Mouse (Mus musculus): Measurements from ENCODE around the gene 1700001C19Rik. TPM values are rescaled to one million over a fixed set of nuclear protein-coding genes. Genes with fewer than 3 reads are reported as not detected.
A peak's percentile ranks its signal among the peaks of the same experiment; 100 is the strongest.

1700001C19Rik gene
- polyA plus RNA-seq, 1 experiment, result 1.3 TPM

DNA sequence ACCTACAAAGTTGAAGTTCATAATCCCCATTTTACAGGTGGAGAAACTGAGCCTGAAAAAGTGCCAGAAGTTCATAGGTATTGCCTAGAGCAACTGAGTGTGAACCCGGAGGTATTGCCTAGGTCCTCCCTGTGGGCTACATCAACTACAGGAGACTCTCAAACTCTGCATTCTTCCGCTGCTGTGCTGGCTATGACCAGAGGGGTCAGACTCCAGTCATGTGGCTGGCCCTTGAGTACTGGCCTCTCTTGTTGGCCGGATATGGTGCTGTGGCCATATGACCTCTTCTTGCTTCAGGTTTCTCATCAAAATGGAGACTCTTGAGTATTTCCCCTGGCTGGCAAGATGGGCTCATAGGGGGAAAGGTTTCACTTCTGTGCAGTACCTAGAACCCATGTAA lies 5.1 kb upstream of the 1700001C19Rik start:
- no peak overlapping the region for H3K27ac ChIP-seq (ENCODE audit: insufficient read depth, low read length)
- TF ChIP-seq EP300 (IDR thresholded peaks at IDR 0.05; ENCODE audit: insufficient read depth, low read depth, low read length) (no peak), POLR2A (IDR thresholded peaks at IDR 0.05; ENCODE audit: insufficient read depth, low read length) (no peak), CTCF (IDR thresholded peaks at IDR 0.05; ENCODE audit: low read depth, low read length) (no peak)

DNA sequence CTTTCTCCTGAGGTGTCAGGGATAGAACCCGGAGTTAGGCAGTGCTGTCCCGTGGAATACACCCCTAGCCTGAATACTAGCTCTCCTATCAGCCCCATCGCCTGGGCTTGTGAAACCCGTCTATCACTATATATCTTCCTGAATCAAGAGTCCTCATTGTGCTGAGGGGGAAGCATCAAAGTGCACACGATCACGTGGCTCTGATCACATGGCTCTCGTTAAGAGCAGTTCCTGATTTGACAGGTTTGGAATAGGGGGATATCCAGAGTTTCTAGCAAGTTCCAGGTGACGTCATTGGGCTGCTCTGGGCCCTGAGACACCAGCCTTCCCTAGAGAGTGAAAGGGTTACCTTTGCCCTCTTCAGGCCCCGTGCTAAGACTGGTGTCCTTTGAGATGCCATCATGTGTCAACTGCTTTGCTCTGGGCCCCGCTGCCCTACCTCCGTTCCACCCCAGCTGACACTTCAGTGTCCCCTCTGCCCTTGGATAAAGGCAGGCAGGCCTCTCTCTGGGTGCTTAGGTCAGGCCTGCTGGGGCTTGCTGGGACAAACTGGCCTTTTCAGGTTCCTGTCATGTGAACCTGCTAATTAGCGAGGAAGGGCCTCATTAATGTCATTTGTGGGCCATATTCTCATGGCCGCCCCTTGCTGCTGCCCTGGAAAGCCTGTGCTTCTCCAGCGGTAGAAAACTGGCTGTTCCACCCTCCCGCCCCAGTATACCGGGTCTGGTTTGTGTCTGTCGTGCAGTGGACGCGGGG lies 4.3 kb upstream of the 1700001C19Rik start:
- Histone ChIP-seq H3K4me3 (ENCODE audit: low read depth, low read length) (no peak overlapping the region), H3K9me3 (replicated peaks; ENCODE audit: control insufficient read depth, insufficient read depth, low read length, poor library complexity, severe bottlenecking) (no peaks in the 10 kb centered on the region), H3K36me3 (ENCODE audit: control insufficient read depth, insufficient read depth, low read length, poor library complexity, severe bottlenecking) (no peaks in the 10 kb centered on the region), H3K27ac (ENCODE audit: insufficient read depth, low read length) (no peak overlapping the region), H3K9ac (ENCODE audit: low read depth, poor library complexity, severe bottlenecking) (no peak overlapping the region), H3K27me3 (ENCODE audit: control insufficient read depth, insufficient read depth, low read length, poor library complexity, severe bottlenecking) (no peaks in the 10 kb centered on the region), H3K4me1 (ENCODE audit: control insufficient read depth, insufficient read depth, low read length) (peaks cover 13% of the 10 kb centered on the region)
- no peak for TF ChIP-seq POLR2A (IDR thresholded peaks at IDR 0.05; ENCODE audit: insufficient read depth, low read length)
- no peak for TF ChIP-seq EP300 (IDR thresholded peaks at IDR 0.05; ENCODE audit: insufficient read depth, low read depth, low read length)
- no peak for TF ChIP-seq CTCF (IDR thresholded peaks at IDR 0.05; ENCODE audit: low read depth, low read length)

More for the DNA sequence above, 5.1 kb upstream of the 1700001C19Rik start:
- H3K36me3 ChIP-seq (ENCODE audit: control insufficient read depth, insufficient read depth, low read length, poor library complexity, severe bottlenecking), result no peaks in the 10 kb centered on the region
- H3K9me3 ChIP-seq (replicated peaks; ENCODE audit: control insufficient read depth, insufficient read depth, low read length, poor library complexity, severe bottlenecking), result no peaks in the 10 kb centered on the region
- H3K27me3 ChIP-seq (ENCODE audit: control insufficient read depth, insufficient read depth, low read length, poor library complexity, severe bottlenecking), result no peaks in the 10 kb centered on the region
- H3K4me1 ChIP-seq (ENCODE audit: control insufficient read depth, insufficient read depth, low read length), result peaks cover 13% of the 10 kb centered on the region
- no peak overlapping the region for H3K4me3 ChIP-seq (ENCODE audit: low read depth, low read length)
- H3K9ac ChIP-seq (ENCODE audit: low read depth, poor library complexity, severe bottlenecking), result no peak overlapping the region

DNA sequence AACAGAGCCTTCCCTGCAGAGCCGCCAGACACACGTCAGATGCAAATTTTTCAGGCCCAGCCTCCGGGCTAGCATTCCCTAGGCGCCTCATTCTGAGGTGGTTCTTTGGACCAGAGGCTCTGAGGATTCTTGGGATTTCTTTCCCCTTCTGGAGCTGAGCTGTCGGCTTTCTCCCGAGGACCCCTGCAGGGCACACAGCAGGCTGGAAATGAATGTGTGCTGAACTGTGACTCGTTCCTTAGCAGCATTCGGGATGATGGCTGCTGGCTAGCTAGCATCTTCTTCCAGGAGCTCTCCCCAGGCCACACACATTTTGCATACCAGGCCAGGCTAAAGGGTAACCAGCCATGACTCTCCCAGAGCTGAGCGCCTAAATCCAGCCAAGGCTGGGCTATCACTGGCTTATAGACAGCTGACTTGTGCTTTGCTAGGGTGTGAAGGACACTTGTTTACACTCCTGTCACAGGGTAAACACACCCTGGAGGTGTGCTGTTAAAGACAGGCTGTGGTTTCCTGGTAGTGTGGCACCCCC lies 3.2 kb upstream of the 1700001C19Rik start:
- Histone ChIP-seq H3K4me1 (ENCODE audit: control insufficient read depth, insufficient read depth, low read length) (peaks cover 13% of the 10 kb centered on the region), H3K27ac (ENCODE audit: insufficient read depth, low read length) (peak overlapping the region; percentile 88), H3K9ac (ENCODE audit: low read depth, poor library complexity, severe bottlenecking) (no peak overlapping the region; the same call in 1 of the 2 replicates)

DNA sequence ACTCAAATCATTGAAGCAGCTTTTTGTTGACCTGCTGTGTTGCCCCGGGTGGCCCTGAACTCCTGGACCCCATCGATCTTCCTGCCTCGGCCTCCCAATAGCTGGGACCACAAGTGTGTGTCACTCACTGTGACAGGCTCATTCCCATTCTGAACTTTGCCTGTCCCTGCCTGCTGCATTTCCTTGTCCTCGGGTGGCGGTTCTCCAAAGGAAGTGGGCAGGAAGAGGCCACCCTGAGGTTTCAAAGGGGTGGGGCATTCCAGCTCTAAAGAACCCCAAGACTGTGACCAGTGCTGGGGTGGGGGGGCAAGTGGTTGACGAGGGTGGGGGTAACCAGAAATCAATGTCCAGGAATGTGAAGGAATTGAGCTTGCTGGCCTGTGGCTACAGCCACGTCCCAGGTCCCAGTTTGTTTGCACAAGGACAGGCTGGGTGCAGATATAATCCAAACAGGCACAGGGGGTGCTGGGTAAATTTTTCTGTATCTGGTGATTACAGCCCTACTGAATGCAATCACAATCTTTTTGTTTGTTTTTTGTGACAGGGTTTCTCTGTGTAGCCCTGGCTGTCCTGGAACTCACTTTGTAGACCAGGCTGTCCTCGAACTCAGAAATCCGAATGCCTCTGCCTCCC lies 2.3 kb upstream of the 1700001C19Rik start:
- Histone ChIP-seq H3K27me3 (ENCODE audit: control insufficient read depth, insufficient read depth, low read length, poor library complexity, severe bottlenecking) (no peaks in the 10 kb centered on the region), H3K36me3 (ENCODE audit: control insufficient read depth, insufficient read depth, low read length, poor library complexity, severe bottlenecking) (no peaks in the 10 kb centered on the region), H3K27ac (ENCODE audit: insufficient read depth, low read length) (peak overlapping the region; percentile 88), H3K4me1 (ENCODE audit: control insufficient read depth, insufficient read depth, low read length) (peaks cover 13% of the 10 kb centered on the region), H3K9ac (ENCODE audit: low read depth, poor library complexity, severe bottlenecking) (no peak overlapping the region), H3K4me3 (ENCODE audit: low read depth, low read length) (no peak overlapping the region), H3K9me3 (replicated peaks; ENCODE audit: control insufficient read depth, insufficient read depth, low read length, poor library complexity, severe bottlenecking) (no peaks in the 10 kb centered on the region)
- TF ChIP-seq EP300 (IDR thresholded peaks at IDR 0.05; ENCODE audit: insufficient read depth, low read depth, low read length) (no peak), CTCF (IDR thresholded peaks at IDR 0.05; ENCODE audit: low read depth, low read length) (no peak), POLR2A (IDR thresholded peaks at IDR 0.05; ENCODE audit: insufficient read depth, low read length) (no peak)

More for the DNA sequence above, 3.2 kb upstream of the 1700001C19Rik start:
- no peaks in the 10 kb centered on the region for H3K9me3 ChIP-seq (replicated peaks; ENCODE audit: control insufficient read depth, insufficient read depth, low read length, poor library complexity, severe bottlenecking)
- no peaks in the 10 kb centered on the region for H3K36me3 ChIP-seq (ENCODE audit: control insufficient read depth, insufficient read depth, low read length, poor library complexity, severe bottlenecking)
- H3K27me3 ChIP-seq (ENCODE audit: control insufficient read depth, insufficient read depth, low read length, poor library complexity, severe bottlenecking), result no peaks in the 10 kb centered on the region
- no peak overlapping the region for H3K4me3 ChIP-seq (ENCODE audit: low read depth, low read length)
- TF ChIP-seq POLR2A (IDR thresholded peaks at IDR 0.05; ENCODE audit: insufficient read depth, low read length) (no peak), EP300 (IDR thresholded peaks at IDR 0.05; ENCODE audit: insufficient read depth, low read depth, low read length) (peak; percentile 76), CTCF (IDR thresholded peaks at IDR 0.05; ENCODE audit: low read depth, low read length) (no peak)

DNA sequence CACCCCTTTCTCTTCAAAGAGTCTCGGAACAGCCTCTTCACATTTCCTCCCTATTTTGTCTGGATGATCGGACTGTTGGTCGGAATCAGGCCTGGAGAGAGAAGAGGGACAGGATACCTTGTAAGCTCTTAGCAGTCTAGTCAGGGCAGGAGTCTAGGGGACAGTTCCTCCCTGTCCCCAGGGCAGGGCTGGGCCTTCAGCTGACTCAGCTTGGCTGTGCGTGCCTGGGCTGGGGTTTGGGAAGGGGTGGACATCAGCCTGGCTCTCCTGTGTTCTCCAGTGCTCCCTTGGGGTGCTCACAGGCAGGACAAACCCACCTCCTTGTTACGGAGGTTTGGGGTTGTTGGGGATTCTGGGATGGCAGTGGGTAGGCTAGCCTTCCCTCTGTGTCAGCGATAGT lies 1.4 kb upstream of the 1700001C19Rik start:
- no peaks in the 10 kb centered on the region for H3K9me3 ChIP-seq (replicated peaks; ENCODE audit: control insufficient read depth, insufficient read depth, low read length, poor library complexity, severe bottlenecking)
- no peak overlapping the region for H3K27ac ChIP-seq (ENCODE audit: insufficient read depth, low read length)
- H3K36me3 ChIP-seq (ENCODE audit: control insufficient read depth, insufficient read depth, low read length, poor library complexity, severe bottlenecking), result no peaks in the 10 kb centered on the region
- H3K4me1 ChIP-seq (ENCODE audit: control insufficient read depth, insufficient read depth, low read length), result peaks cover 11% of the 10 kb centered on the region
- no peak overlapping the region for H3K9ac ChIP-seq (ENCODE audit: low read depth, poor library complexity, severe bottlenecking)
- H3K4me3 ChIP-seq (ENCODE audit: low read depth, low read length), result no peak overlapping the region
- no peaks in the 10 kb centered on the region for H3K27me3 ChIP-seq (ENCODE audit: control insufficient read depth, insufficient read depth, low read length, poor library complexity, severe bottlenecking)
- TF ChIP-seq CTCF (IDR thresholded peaks at IDR 0.05; ENCODE audit: low read depth, low read length), result no peak
- TF ChIP-seq EP300 (IDR thresholded peaks at IDR 0.05; ENCODE audit: insufficient read depth, low read depth, low read length), result peak; percentile 72; the same call in 1 of the 2 replicates
